Mouse (Mus musculus) adipocyte (in vitro differentiated cells): Measurements from ENCODE around the gene Dlg1.
"Not testable (repeated sequence)": the region's sequence is repeated elsewhere in the genome, so short reads cannot be mapped to it uniquely, and the experiment has no call there.

ENCODE experiments used
- DNase-seq: peaks from one replicate; pipeline ENCODE4 v3.0.0-alpha.2; 2016; ENCODE audit warnings: low spot score

The Dlg1 gene

DNA sequence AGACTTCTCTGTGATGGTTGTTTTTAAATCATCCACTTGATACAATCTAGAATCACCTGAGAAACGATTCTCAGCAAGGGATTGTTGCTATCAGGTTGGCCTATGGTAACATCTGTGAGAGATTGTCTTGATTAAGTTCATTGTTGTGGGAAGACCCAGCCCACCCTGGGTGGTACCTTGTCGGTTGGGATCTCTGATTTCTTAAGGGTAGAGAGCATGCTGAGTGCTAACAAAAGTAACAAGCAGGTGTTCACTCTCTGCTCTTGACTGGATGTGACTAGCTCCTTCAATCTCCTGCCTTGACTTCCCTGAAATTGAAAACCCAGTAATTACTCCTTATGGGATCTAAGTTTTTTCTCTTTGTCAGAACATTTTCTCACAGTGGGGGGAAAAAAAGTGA lies 5.7 kb upstream of the Dlg1 start:
- DNase-seq = no peak

GRCm38 (mm10) chr16:31658539-31659334 lies 4.5 kb upstream of the Dlg1 start:
- no peak for DNase-seq

DNA sequence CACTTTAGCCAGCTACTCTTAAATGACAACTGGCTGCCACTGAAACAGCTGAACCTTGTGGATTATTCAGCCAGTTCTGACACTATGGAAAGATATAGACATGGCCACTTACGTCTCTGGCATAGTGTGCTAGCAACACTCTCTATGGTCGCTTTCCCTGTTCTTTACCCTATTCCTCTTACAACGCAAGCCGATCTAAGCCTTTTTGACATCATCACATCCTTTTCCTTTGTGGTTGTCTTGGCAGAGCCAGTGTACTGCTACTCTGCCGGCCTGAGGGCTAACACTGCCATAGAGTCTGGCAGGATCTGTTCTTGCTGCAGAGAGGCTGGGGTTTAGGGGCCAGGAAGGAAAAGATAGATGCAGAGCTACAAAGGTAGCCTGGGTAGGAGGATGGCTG lies 3.8 kb upstream of the Dlg1 start:
- DNase-seq = no peak

- DNase-seq = no peak
Measured at GRCm38 (mm10) chr16:31662556-31663378, 476 bp upstream of the Dlg1 start.

DNA sequence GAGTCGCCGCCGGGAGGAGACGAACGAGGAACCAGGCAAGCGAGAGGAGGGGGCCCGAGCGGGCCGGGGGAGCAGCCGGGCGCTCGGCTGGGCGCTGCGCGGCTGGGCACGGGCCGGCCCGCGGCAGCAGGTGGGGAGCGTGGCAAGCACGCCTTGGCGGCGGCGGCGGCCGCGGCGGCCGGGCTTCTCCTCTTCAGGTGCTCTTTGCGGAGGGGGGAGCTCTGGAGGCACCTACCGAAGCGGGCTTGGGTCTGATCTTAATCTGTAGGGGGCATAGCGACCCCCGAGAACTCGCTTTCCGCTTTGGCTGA lies 999 bp downstream of the Dlg1 start:
- no peak for DNase-seq

DNA sequence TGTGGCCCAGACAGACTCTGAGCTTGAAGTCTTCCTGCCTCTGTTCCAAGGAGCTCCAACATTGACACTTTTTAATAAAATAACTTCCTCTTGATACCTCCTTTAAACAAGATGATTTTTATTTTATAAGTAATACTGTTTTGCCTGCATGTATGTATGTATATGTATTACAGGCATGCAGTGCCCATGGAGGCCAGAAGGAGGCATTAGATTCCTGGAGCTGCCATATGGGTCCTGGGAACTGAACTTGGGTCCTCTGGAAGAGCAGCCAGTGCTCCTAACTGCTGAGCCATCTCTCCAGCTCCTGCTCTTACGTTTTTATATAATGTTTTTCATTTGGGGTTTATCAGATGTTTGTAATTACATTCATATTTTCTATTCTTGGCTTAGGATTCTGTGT lies 9.0 kb downstream of the Dlg1 start:
- no peak for DNase-seq

- DNase-seq = no peak
Measured at GRCm38 (mm10) chr16:31677463-31677862, 14.2 kb downstream of the Dlg1 start.

GRCm38 (mm10) chr16:31682291-31682690 lies 19.0 kb downstream of the Dlg1 start:
- DNase-seq = no peak

GRCm38 (mm10) chr16:31683670-31684430 lies 20.6 kb downstream of the Dlg1 start:
- peak; percentile 36 for DNase-seq

DNA sequence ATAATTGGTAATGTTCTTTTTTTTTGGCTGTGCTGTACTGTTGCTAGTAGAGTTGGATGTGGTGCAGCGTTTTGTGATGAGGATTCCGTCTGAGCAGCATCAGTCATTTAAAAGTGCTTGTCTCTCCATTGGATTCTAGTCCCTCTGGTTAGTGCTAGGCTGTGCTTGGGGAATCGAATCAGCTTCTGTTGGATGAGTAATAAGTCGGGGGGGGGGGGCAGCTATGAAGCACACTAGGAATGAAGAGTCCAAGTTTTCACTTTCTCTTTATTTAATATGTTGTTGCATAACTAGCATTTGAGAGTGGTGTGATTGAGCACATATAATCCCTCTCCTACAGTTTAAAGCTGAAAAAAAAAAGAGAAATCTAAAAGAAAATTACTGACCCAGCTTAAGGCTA lies 21.5 kb downstream of the Dlg1 start:
- peak; percentile 51 for DNase-seq

GRCm38 (mm10) chr16:31687766-31688165 lies 24.5 kb downstream of the Dlg1 start:
- no peak for DNase-seq

DNA sequence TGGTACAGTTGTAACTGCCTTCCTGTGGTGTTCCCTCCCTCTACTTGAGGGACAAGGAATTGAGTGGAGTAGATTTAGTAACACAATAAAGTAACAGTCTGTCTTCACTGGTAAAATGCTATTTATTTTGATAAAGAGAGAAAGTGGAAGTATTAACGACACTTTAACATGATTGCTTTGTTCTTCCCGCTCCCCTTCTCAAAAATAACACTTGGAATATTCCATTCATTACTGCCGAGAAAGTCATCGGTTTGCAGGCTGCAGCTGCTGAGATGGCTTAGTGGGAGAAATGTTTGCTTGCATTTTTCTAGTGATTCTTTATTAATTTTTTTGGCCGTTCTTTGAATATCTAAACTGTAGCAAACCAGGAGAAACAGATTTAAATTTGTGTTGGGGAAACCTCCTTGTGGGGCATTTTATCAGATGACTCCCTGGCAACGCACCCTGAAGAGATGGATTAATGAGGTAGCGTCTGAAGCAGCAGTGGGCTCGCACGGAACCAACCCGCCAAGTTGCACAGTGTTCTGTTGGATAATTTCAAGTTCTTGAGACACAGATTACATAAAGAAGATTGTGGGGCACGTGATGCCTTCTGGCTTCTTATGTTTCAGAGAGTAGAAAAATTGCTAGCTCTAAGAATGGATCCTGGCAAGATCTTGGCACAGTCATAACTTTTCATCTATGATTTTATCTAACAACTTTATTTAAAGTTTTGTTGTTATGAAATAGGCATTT lies 32.2 kb downstream of the Dlg1 start:
- DNase-seq = no peak

- DNase-seq = no peak
Measured at GRCm38 (mm10) chr16:31696367-31696766, 33.1 kb downstream of the Dlg1 start.

- no peak for DNase-seq
Measured at GRCm38 (mm10) chr16:31697341-31697740, 34.1 kb downstream of the Dlg1 start.

GRCm38 (mm10) chr16:31705213-31705612 lies 42.0 kb downstream of the Dlg1 start:
- DNase-seq = peak; percentile 58

GRCm38 (mm10) chr16:31705904-31706303 lies 42.7 kb downstream of the Dlg1 start:
- no peak for DNase-seq

- no peak for DNase-seq
Measured at GRCm38 (mm10) chr16:31707326-31707725, 44.1 kb downstream of the Dlg1 start.

DNA sequence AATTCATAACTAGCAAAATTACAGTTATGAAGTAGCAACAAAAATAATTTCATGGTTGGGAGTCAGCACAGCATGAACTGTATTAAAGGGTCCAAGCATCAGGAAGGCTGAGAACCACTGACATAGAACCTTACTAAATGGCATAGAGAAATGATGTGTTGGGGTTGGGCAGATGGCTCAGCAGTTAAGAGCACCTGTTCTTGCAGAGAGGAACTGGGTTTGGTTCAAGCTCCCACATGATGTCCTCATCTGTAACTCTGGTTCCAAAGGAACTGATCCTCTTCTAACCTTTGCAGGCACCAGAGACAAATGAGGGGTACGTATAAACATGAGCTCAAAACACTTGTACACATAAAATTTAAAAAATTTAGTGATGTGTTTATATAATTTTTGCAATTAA lies 59.7 kb downstream of the Dlg1 start:
- DNase-seq = no peak

DNA sequence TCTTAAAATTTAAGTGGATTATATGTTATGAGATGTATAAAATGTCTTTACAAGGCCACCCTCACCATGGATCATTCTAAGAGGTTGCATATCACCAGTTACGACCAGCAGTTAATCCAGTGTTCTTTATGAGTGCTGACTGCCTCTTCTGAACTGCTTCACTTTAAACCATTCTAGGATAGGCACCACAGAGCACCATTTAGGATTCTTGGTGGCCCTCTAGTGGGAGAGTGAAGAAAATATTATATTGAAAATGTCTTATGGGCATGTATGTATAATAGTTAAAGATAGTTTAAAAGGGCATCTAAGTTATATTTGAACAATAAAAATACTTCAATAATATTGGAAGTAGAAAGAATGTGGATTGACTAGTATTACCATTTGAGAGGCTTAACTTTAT lies 60.9 kb downstream of the Dlg1 start:
- DNase-seq = peak; percentile 69

GRCm38 (mm10) chr16:31724818-31725217 lies 61.6 kb downstream of the Dlg1 start:
- no peak for DNase-seq

GRCm38 (mm10) chr16:31730971-31731370 lies 67.7 kb downstream of the Dlg1 start:
- DNase-seq = not testable (repeated sequence)

GRCm38 (mm10) chr16:31737081-31737480 lies 73.8 kb downstream of the Dlg1 start:
- DNase-seq = peak; percentile 39
